Mouse (Mus musculus) small intestine, adult 2 months (tissue): ENCODE measurements around the gene Hist1h2bp. TPM values are rescaled to one million over a fixed set of nuclear protein-coding genes. Genes with fewer than 3 reads are reported as not detected.
A peak's percentile ranks its signal among the peaks of the same experiment; 100 is the strongest.
"Not testable (repeated sequence)": the region's sequence is repeated elsewhere in the genome, so short reads cannot be mapped to it uniquely, and the experiment has no call there.

Source experiments
- H3K27ac ChIP-seq: fragments of 200-500 bp; 2 replicates; pipeline ENCODE4 v1.5.1; 2012; ENCODE audit warnings: low read depth, low read length, control low read depth, inconsistent platforms; ENCODE audit not compliant: insufficient read depth
- H3K27me3 ChIP-seq: fragments of 200-500 bp; 2 replicates; pipeline ENCODE4 v1.6.1; 2012; ENCODE audit warnings: mild to moderate bottlenecking, moderate library complexity, low read length, inconsistent platforms; ENCODE audit not compliant: control insufficient read depth, insufficient read depth
- H3K36me3 ChIP-seq: fragments of 200-500 bp; 2 replicates; pipeline ENCODE4 v1.6.1; 2012; ENCODE audit warnings: mild to moderate bottlenecking, low read length, control low read depth, inconsistent platforms; ENCODE audit not compliant: control insufficient read depth, insufficient read depth
- H3K4me1 ChIP-seq: fragments of 200-500 bp; 2 replicates; pipeline ENCODE4 v1.6.1; 2012; ENCODE audit warnings: low read length, inconsistent platforms, mixed read lengths; ENCODE audit not compliant: control insufficient read depth, insufficient read depth, insufficient read length
- H3K4me3 ChIP-seq: fragments of 200-500 bp; 2 replicates; pipeline ENCODE4 v1.5.1; 2012; ENCODE audit warnings: low read depth, mild to moderate bottlenecking, control low read depth, inconsistent platforms, low read length, moderate library complexity
- CTCF ChIP-seq: fragments of 200-500 bp; IDR thresholded peaks from 2 replicates; pipeline ENCODE4 v1.5.1; 2012; ENCODE audit warnings: low read depth, mild to moderate bottlenecking, control low read depth, inconsistent platforms, low read length, moderate library complexity, mixed read lengths; ENCODE audit not compliant: insufficient replicate concordance, insufficient read length; ENCODE audit errors: extremely low read depth
- POLR2A ChIP-seq: fragments of 200-500 bp; IDR thresholded peaks from 2 replicates; pipeline ENCODE4 v1.6.1; 2012; ENCODE audit warnings: low read depth, mild to moderate bottlenecking, control low read depth, inconsistent platforms, low read length, moderate library complexity
- WGBS: fragments of 180-500 bp; shearing (Covaris S2); methylation state at CpG from one replicate; pipeline ENCODE4 v1.1.7; 2018; 5-methylcytosine and 5-hydroxymethylcytosine counted together
- polyA plus RNA-seq: library from polyadenylated mRNA; depleted of rRNA; stranded (reverse); fragments of >200 nt; gene quantifications from 2 replicates; pipeline ENCODE4 v1.2.3, GENCODE M21; 2012; rRNA removed

Hist1h2bp gene
- polyA plus RNA-seq, 1 experiment: 2.7 TPM

DNA sequence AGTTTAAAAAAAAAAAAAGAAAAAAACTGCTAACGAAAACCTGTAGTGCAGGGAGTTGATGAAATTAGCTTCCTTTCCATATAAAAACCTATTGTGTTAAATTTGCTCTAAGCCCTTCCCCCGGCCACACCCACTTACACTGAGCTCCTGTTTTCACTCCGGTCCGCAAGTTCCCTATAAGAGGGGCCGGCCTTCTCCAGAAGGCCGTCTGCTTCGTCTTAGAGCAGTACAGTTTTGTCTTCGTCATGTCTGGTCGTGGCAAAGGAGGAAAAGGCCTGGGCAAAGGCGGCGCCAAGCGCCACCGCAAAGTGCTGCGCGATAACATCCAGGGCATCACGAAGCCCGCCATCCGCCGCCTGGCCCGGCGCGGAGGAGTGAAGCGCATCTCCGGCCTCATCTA, 24.3 kb downstream of the Hist1h2bp start, which contains the start of gene Hist1h4m:
TSS of gene Hist1h4m (plus strand) at position 208 of the 400 bp plus-strand sequence.
- H3K4me3 ChIP-seq: peak within 1 kb of the TSS; percentile 46
- WGBS: no CpG with 5 or more reads among the region's 24 CpGs
- not testable (repeated sequence) for H3K36me3 ChIP-seq, H3K27me3 ChIP-seq, H3K4me1 ChIP-seq
- peak within 1 kb of the TSS; percentile 62; the same call in 1 of the 2 replicates for H3K27ac ChIP-seq

DNA sequence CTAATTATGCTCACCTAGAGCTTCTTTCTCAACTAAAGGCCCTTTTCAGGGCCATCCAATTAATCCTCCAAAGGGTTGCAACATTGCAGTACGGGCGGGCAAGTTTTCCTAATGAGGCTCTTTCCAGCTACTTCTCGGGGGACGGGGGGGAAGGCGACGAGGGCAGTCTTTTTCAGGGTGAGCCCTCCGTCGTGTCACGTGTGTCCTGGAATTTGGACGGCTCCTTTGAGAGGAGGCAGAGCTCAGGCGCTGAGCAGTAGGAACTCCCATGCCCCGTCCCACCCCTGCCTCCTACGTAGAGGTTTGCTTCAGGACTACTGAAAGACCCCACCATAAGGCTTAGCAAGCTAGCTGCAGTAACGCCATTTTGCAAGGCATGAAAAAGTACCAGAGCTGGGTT, 24.8 kb downstream of the Hist1h2bp start:
- not testable (repeated sequence) for H3K36me3 ChIP-seq, H3K4me1 ChIP-seq, H3K27me3 ChIP-seq
- H3K4me3 ChIP-seq: peak overlapping the region; percentile 46
- WGBS: under 1% methylated on average over 14 of the region's 14 CpGs
- H3K27ac ChIP-seq: peak overlapping the region; percentile 62; the same call in 1 of the 2 replicates

GRCm38 (mm10) chr13:21820082-21820890, 33.0 kb downstream of the Hist1h2bp start:
- not testable (repeated sequence) for H3K27me3 ChIP-seq, H3K4me1 ChIP-seq, H3K4me3 ChIP-seq, H3K36me3 ChIP-seq, H3K27ac ChIP-seq
- WGBS: 60% methylated on average over 7 of the region's 16 CpGs

GRCm38 (mm10) chr13:21828511-21828910, 41.2 kb downstream of the Hist1h2bp start:
- no peaks in the 10 kb centered on the region for H3K27me3 ChIP-seq
- no peak overlapping the region for H3K4me3 ChIP-seq
- WGBS: 27% methylated on average over 3 of the region's 3 CpGs
- TF ChIP-seq CTCF: no peak
- TF ChIP-seq POLR2A: no peak
- no peaks in the 10 kb centered on the region for H3K36me3 ChIP-seq
- H3K4me1 ChIP-seq: peaks cover 9% of the 10 kb centered on the region; the same call in 1 of the 2 replicates
- no peak overlapping the region for H3K27ac ChIP-seq

DNA sequence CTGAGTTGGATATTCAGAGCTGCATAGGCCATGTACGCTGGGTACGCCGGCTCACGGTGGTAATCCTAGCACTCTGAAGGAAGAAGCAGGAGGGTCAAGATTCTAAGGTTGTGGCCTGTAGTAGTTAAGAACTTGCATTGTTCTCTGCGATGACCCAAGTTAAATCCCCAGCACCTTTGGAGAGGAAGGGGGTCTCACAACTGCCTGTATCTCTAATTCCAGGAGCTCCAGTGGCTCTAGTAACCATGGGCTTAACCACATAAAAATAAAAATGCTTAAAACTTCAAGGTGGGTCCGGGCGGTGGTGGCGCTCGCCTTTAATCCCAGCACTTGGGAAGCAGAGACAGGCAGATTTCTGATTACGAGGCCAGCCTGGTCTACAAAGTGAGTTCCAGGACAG, 43.1 kb downstream of the Hist1h2bp start:
- H3K27ac ChIP-seq: no peak overlapping the region
- H3K4me3 ChIP-seq: no peak overlapping the region
- TF ChIP-seq POLR2A (no peak), CTCF (no peak)
- H3K4me1 ChIP-seq: peaks cover 9% of the 10 kb centered on the region; the same call in 1 of the 2 replicates
- no peaks in the 10 kb centered on the region for H3K36me3 ChIP-seq
- H3K27me3 ChIP-seq: no peaks in the 10 kb centered on the region
- WGBS: 95% methylated on average over 10 of the region's 10 CpGs

DNA sequence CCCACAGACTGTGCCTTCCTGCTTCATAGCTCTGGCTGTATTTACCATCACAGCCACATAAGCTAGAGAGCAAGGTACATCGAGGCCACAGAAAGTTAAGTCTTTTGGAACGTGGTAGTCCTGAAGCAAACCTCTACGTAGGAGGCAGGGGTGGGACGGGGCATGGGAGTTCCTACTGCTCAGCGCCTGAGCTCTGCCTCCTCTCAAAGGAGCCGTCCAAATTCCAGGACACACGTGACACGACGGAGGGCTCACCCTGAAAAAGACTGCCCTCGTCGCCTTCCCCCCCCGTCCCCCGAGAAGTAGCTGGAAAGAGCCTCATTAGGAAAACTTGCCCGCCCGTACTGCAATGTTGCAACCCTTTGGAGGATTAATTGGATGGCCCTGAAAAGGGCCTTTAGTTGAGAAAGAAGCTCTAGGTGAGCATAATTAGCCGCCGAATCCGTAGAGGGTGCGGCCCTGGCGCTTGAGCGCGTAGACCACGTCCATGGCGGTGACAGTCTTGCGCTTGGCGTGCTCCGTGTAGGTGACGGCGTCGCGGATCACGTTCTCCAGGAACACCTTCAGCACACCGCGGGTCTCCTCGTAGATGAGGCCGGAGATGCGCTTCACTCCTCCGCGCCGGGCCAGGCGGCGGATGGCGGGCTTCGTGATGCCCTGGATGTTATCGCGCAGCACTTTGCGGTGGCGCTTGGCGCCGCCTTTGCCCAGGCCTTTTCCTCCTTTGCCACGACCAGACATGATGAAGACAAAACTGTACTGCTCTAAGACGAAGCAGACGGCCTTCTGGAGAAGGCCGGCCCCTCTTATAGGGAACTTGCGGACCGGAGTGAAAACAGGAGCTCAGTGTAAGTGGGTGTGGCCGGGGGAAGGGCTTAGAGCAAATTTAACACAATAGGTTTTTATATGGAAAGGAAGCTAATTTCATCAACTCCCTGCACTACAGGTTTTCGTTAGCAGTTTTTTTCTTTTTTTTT, 44.4 kb downstream of the Hist1h2bp start, which contains the start of gene Hist1h4n:
TSS of gene Hist1h4n (minus strand) at position 779 of the 977 bp plus-strand sequence.
- WGBS: under 1% methylated on average over 27 of the region's 58 CpGs
- H3K4me1 ChIP-seq, H3K27ac ChIP-seq, H3K36me3 ChIP-seq, H3K27me3 ChIP-seq: not testable (repeated sequence)
- TF ChIP-seq POLR2A: peak; percentile 32; the same call in 1 of the 2 replicates
- H3K4me3 ChIP-seq: peak within 1 kb of the TSS; percentile 45

GRCm38 (mm10) chr13:21833461-21833860, 46.2 kb downstream of the Hist1h2bp start, which contains the start of the genes Hist1h2ap and Hist1h2br:
Hist1h2ap (minus strand) TSS chr13:21833507.
Hist1h2br (plus strand) TSS chr13:21833743.
- H3K27ac ChIP-seq, H3K36me3 ChIP-seq, H3K27me3 ChIP-seq, H3K4me1 ChIP-seq, H3K4me3 ChIP-seq: not testable (repeated sequence)
- no CpG with 5 or more reads among the region's 24 CpGs for WGBS

Other genes starting within 250 kb of the Hist1h2bp start
- gene Olfr1366, start 244.7 kb upstream of the Hist1h2bp start, polyA plus RNA-seq: not detected in 2 replicates
- gene Olfr1535, start 227.6 kb upstream of the Hist1h2bp start, polyA plus RNA-seq: not detected in 2 replicates
- gene Olfr1364, start 205.7 kb upstream of the Hist1h2bp start, polyA plus RNA-seq: not detected in 2 replicates
- gene Olfr1362, start 173.4 kb upstream of the Hist1h2bp start, polyA plus RNA-seq: not detected in 2 replicates
- gene Olfr11, start 144.9 kb upstream of the Hist1h2bp start, polyA plus RNA-seq: not detected in 2 replicates
- gene Olfr1361, start 124.1 kb upstream of the Hist1h2bp start, polyA plus RNA-seq: not detected in 2 replicates
- gene Olfr1360, start 110.1 kb upstream of the Hist1h2bp start, polyA plus RNA-seq: not detected in 2 replicates
- gene Olfr1359, start 89.3 kb upstream of the Hist1h2bp start, polyA plus RNA-seq: not detected in 2 replicates
- 10.7 and 15.7 TPM in 2 replicates for gene Hist1h2bl, start 71.3 kb upstream of the Hist1h2bp start, polyA plus RNA-seq
- gene Hist1h2ai, start 71.0 kb upstream of the Hist1h2bp start, polyA plus RNA-seq: 66.1 and 104 TPM in 2 replicates
- gene Hist1h3h, start 69.8 kb upstream of the Hist1h2bp start, polyA plus RNA-seq: 79.4 and 100 TPM in 2 replicates
- gene Hist1h2bm, start 65.4 kb upstream of the Hist1h2bp start, polyA plus RNA-seq: 4.7 and 7.1 TPM in 2 replicates
- 6.4 and 6.5 TPM in 2 replicates for gene Hist1h4j, start 52.4 kb upstream of the Hist1h2bp start, polyA plus RNA-seq
- gene Hist1h4k, start 37.0 kb upstream of the Hist1h2bp start, polyA plus RNA-seq: 35.5 and 55.4 TPM in 2 replicates
- 40.0 and 60.2 TPM in 2 replicates for gene Hist1h2ak, start 33.6 kb upstream of the Hist1h2bp start, polyA plus RNA-seq
- gene Hist1h2bn, start 33.3 kb upstream of the Hist1h2bp start, polyA plus RNA-seq: 13.6 and 21.8 TPM in 2 replicates
- 2.0 and 2.6 TPM in 2 replicates for gene Hist1h1b, start 6.8 kb upstream of the Hist1h2bp start, polyA plus RNA-seq
- gene Hist1h3i, start 4.1 kb upstream of the Hist1h2bp start, polyA plus RNA-seq: 57.4 and 74.0 TPM in 2 replicates
- gene Hist1h2an, start 243 bp upstream of the Hist1h2bp start, polyA plus RNA-seq: 33.8 and 67.8 TPM in 2 replicates
- 31.1 and 32.0 TPM in 2 replicates for gene Hist1h2bq, start 22.7 kb downstream of the Hist1h2bp start, polyA plus RNA-seq
- gene Hist1h2ao, start 23.0 kb downstream of the Hist1h2bp start, polyA plus RNA-seq: not detected in 2 replicates
- gene Hist1h4m, start 24.3 kb downstream of the Hist1h2bp start, polyA plus RNA-seq: 16.0 TPM in 1 of 2 replicates, not detected in the other
- gene Hist1h4n, start 44.7 kb downstream of the Hist1h2bp start, polyA plus RNA-seq: 30.7 and 41.0 TPM in 2 replicates
- gene Hist1h2ap, start 46.0 kb downstream of the Hist1h2bp start, polyA plus RNA-seq: 1,042 and 2,404 TPM in 2 replicates
- gene Hist1h2br, start 46.3 kb downstream of the Hist1h2bp start, polyA plus RNA-seq: 27.4 and 35.4 TPM in 2 replicates
- 0.13 and 0.23 TPM in 2 replicates for gene Zfp184, start 157.6 kb downstream of the Hist1h2bp start, polyA plus RNA-seq
- not detected in 2 replicates for gene Pom121l2, start 193.7 kb downstream of the Hist1h2bp start, polyA plus RNA-seq
- 1.2 and 2.0 TPM in 2 replicates for gene Prss16, start 222.3 kb downstream of the Hist1h2bp start, polyA plus RNA-seq
- 106 and 238 TPM in 2 replicates for gene Hist1h2ah, start 248.1 kb downstream of the Hist1h2bp start, polyA plus RNA-seq
- gene Hist1h2bk, start 248.4 kb downstream of the Hist1h2bp start, polyA plus RNA-seq: 34.9 and 41.4 TPM in 2 replicates